Mouse (Mus musculus): Measurements from ENCODE around the gene Tgfb2. TPM values are rescaled to one million over a fixed set of nuclear protein-coding genes. Genes with fewer than 3 reads are reported as not detected.

The Tgfb2 gene
- 0.99 and 1.2 TPM in 2 replicates for polyA plus RNA-seq (2012; ENCODE audit: insufficient read depth, insufficient read length, missing spikeins)

DNA sequence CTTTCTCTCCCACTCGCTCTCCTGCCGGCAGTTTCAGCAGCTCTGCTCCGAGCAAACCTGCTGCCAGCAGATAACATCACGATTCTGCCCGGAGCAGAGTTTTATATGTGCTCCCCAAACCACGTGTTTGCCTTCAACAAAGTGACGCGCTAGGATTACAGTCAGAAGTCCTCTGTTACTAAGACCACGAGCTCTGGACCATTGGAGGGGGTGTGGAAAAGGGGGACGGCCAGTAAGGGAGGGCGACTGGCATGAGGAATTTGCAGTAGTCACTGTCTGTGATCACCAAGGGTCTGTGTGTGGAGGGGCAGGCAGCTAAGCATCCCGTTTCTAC lies at the start of gene Tgfb2:
TSS of gene Tgfb2 (minus strand) at position 75 of the 334 bp plus-strand sequence.
- H3K4me3 ChIP-seq (ENCODE audit: insufficient read depth, low read depth, low read length) = peak within 1 kb of the TSS; percentile 57
- no peak within 1 kb of the TSS for H3K27ac ChIP-seq (replicated peaks; ENCODE audit: low read depth, low read length)

GRCm38 (mm10) chr1:186749675-186750283 lies 44.0 kb upstream of the Tgfb2 start:
- peaks cover 5% of the 10 kb centered on the region; the same call in 1 of the 2 replicates for H3K4me1 ChIP-seq (ENCODE audit: control insufficient read depth, insufficient read depth, insufficient read length, low read length)
- H3K27ac ChIP-seq (replicated peaks; ENCODE audit: low read depth, low read length) = peak overlapping the region; percentile 87

More for the DNA sequence above, at the start of gene Tgfb2:
- 0 out of 2 replicates have a peak, but pooled peaks cover 2% of the 10 kb centered on the region for H3K4me1 ChIP-seq (ENCODE audit: control insufficient read depth, insufficient read depth, insufficient read length, low read length)

GRCm38 (mm10) chr1:186748724-186749653 lies 43.2 kb upstream of the Tgfb2 start, which contains the start of gene Rrp15:
Gene Rrp15, minus strand, starts transcription at chr1:186749358.
- Histone ChIP-seq H3K27ac (replicated peaks; ENCODE audit: low read depth, low read length) (peak within 1 kb of the TSS; percentile 87), H3K4me3 (ENCODE audit: insufficient read depth, low read depth, low read length) (peak within 1 kb of the TSS; percentile 83)

More at GRCm38 (mm10) chr1:186749675-186750283, 44.0 kb upstream of the Tgfb2 start:
- H3K4me3 ChIP-seq (ENCODE audit: insufficient read depth, low read depth, low read length) = peak overlapping the region; percentile 83

GRCm38 (mm10) chr1:186739828-186740227 lies 34.0 kb upstream of the Tgfb2 start:
- H3K27ac ChIP-seq (replicated peaks; ENCODE audit: low read depth, low read length) = no peak overlapping the region
- H3K4me3 ChIP-seq (ENCODE audit: insufficient read depth, low read depth, low read length) = no peak overlapping the region
- H3K4me1 ChIP-seq (ENCODE audit: control insufficient read depth, insufficient read depth, insufficient read length, low read length) = no peaks in the 10 kb centered on the region

More at GRCm38 (mm10) chr1:186748724-186749653, 43.2 kb upstream of the Tgfb2 start, which contains the start of gene Rrp15:
- peaks cover 5% of the 10 kb centered on the region; the same call in 1 of the 2 replicates for H3K4me1 ChIP-seq (ENCODE audit: control insufficient read depth, insufficient read depth, insufficient read length, low read length)

GRCm38 (mm10) chr1:186735537-186735936 lies 29.7 kb upstream of the Tgfb2 start:
- Histone ChIP-seq H3K4me3 (ENCODE audit: insufficient read depth, low read depth, low read length) (no peak overlapping the region), H3K27ac (replicated peaks; ENCODE audit: low read depth, low read length) (no peak overlapping the region), H3K4me1 (ENCODE audit: control insufficient read depth, insufficient read depth, insufficient read length, low read length) (no peaks in the 10 kb centered on the region)

DNA sequence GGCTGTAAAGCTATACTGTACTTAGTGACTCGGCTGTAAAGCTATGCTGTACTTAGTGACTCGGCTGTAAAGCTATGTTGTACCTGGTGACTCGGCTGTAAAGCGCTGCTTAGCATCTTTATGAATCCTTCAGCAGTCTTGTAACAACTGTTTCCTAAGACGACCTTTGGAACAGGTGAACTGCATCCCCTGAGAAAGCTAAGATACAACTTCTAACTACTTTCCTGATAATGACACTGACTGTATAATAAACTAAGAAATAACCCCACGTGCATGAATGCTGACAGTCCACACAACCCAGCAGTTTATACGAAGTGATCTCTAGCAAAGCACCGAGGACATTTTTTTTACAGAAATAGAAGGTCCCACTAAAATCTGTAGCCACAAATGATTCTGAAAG lies 27.3 kb upstream of the Tgfb2 start:
- Histone ChIP-seq H3K27ac (replicated peaks; ENCODE audit: low read depth, low read length) (no peak overlapping the region), H3K4me1 (ENCODE audit: control insufficient read depth, insufficient read depth, insufficient read length, low read length) (no peaks in the 10 kb centered on the region), H3K4me3 (ENCODE audit: insufficient read depth, low read depth, low read length) (no peak overlapping the region)

DNA sequence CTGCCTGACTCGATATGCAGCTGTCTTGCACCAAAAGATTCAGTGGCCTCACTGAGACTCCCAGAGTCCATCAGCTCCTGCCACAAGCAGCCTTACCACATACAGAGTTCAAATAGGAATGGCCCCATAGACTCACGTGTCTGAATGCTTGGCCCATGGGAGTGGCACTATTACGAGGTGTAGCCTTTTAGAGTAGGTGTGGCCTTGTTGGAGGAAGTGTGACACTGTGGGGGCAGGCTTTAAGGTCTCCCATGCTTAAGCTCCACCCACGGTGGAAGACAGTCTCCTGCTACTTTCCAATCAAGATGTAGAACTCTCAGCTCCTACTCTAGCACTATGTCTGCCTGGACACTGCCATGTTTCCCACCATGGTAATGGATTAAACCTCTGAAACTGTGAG lies 23.0 kb upstream of the Tgfb2 start:
- no peak overlapping the region for H3K27ac ChIP-seq (replicated peaks; ENCODE audit: low read depth, low read length)
- H3K4me3 ChIP-seq (ENCODE audit: insufficient read depth, low read depth, low read length) = no peak overlapping the region
- H3K4me1 ChIP-seq (ENCODE audit: control insufficient read depth, insufficient read depth, insufficient read length, low read length) = no peaks in the 10 kb centered on the region

- Histone ChIP-seq H3K4me3 (ENCODE audit: insufficient read depth, low read depth, low read length) (no peak overlapping the region), H3K4me1 (ENCODE audit: control insufficient read depth, insufficient read depth, insufficient read length, low read length) (no peaks in the 10 kb centered on the region), H3K27ac (replicated peaks; ENCODE audit: low read depth, low read length) (no peak overlapping the region)
These were observed 20.3 kb upstream of the Tgfb2 start for GRCm38 (mm10) chr1:186726117-186726516.

GRCm38 (mm10) chr1:186722299-186722698 lies 16.5 kb upstream of the Tgfb2 start:
- no peak overlapping the region for H3K4me3 ChIP-seq (ENCODE audit: insufficient read depth, low read depth, low read length)
- no peak overlapping the region for H3K27ac ChIP-seq (replicated peaks; ENCODE audit: low read depth, low read length)
- no peaks in the 10 kb centered on the region for H3K4me1 ChIP-seq (ENCODE audit: control insufficient read depth, insufficient read depth, insufficient read length, low read length)

GRCm38 (mm10) chr1:186721846-186722245 lies 16.1 kb upstream of the Tgfb2 start:
- no peak overlapping the region for H3K27ac ChIP-seq (replicated peaks; ENCODE audit: low read depth, low read length)
- H3K4me3 ChIP-seq (ENCODE audit: insufficient read depth, low read depth, low read length) = no peak overlapping the region
- H3K4me1 ChIP-seq (ENCODE audit: control insufficient read depth, insufficient read depth, insufficient read length, low read length) = no peaks in the 10 kb centered on the region

DNA sequence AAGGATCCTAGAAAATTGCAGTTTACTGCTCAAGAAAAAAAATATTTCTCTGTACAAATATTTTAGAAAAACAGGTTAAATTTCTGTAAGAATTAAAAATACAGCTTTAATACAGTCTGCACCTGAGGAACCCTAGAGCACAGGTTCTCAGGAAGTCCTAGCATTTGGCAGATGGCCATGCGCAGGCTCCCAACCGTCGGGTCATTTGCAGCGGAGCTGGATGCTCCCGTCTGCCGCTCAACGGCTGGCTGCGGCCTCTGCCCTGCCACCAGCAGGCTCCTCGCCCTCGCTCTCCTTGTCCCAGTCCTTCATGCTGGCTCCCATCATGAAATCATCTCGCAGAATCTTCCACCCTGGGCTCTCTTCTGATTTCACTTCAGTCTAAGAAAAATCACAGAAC lies 15.4 kb upstream of the Tgfb2 start:
- no peak overlapping the region for H3K4me3 ChIP-seq (ENCODE audit: insufficient read depth, low read depth, low read length)
- H3K27ac ChIP-seq (replicated peaks; ENCODE audit: low read depth, low read length) = no peak overlapping the region
- no peaks in the 10 kb centered on the region for H3K4me1 ChIP-seq (ENCODE audit: control insufficient read depth, insufficient read depth, insufficient read length, low read length)

DNA sequence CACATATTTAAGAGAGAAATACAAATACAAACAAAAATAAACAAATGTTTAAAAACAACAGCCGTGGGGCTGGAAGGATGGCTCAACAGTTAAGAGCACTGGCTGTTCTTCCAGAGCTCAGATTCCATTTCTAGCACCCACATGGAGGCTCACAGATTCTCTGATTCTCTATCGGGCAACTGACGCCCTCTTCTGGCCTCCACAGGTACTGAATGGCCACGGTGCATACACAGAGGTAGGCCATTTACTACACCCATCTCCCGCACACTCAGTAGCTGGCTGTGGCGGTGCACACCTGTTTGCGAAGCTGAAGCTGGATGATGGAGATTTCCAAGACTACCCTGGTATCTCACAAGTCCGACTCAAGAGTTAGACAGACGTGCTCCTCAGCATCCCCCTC lies 13.9 kb upstream of the Tgfb2 start:
- H3K4me1 ChIP-seq (ENCODE audit: control insufficient read depth, insufficient read depth, insufficient read length, low read length) = no peaks in the 10 kb centered on the region

GRCm38 (mm10) chr1:186718881-186719280 lies 13.1 kb upstream of the Tgfb2 start:
- Histone ChIP-seq H3K4me3 (ENCODE audit: insufficient read depth, low read depth, low read length) (no peak overlapping the region), H3K27ac (replicated peaks; ENCODE audit: low read depth, low read length) (no peak overlapping the region), H3K4me1 (ENCODE audit: control insufficient read depth, insufficient read depth, insufficient read length, low read length) (no peaks in the 10 kb centered on the region)

More for the DNA sequence above, 13.9 kb upstream of the Tgfb2 start:
- no peak overlapping the region for H3K4me3 ChIP-seq (ENCODE audit: insufficient read depth, low read depth, low read length)
- H3K27ac ChIP-seq (replicated peaks; ENCODE audit: low read depth, low read length) = no peak overlapping the region

DNA sequence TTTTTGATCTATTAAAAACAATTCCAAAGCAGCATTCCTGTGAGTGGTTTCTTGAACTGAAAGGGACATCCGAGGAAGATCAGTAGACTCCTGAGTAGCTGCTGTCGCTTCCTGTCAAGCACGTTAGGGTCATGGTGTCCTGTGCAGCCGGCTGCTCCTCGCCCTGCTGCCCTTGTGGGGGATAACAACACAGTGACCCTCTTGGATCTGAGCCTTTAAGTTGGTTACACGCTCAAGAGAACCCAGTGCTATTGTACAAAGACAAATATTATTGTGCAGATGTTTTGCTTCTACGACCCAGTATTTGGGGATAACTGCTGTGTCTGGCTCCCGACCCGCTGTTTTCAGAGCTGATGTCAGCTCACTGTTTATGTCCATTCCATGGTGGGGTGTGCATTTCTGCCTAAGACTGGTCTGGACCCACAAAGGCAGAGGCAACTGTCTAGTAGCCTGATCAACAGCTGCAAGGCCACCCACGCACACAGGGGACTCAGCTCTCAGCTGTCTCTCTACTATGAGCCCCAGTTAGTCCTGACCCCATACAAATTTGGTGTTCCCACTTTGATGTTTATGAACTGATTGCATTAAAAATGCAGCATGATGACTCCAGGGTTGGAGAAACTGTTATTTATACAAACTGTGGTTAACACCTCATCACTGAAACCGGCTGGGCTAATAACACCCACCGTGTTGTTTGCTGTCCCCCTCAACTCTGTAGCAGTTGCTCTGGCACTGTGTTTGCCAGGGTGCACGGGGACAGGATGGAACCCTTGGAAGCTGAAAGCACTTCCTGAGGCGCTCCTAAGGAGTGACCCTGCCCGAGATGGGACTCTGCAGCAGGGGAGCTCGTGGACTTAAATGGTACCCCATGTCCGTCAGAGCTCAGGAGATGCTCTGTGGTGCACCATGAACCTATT lies 9.4 kb upstream of the Tgfb2 start:
- H3K4me3 ChIP-seq (ENCODE audit: insufficient read depth, low read depth, low read length) = no peak overlapping the region
- H3K27ac ChIP-seq (replicated peaks; ENCODE audit: low read depth, low read length) = no peak overlapping the region
- H3K4me1 ChIP-seq (ENCODE audit: control insufficient read depth, insufficient read depth, insufficient read length, low read length) = no peaks in the 10 kb centered on the region
